Mouse (Mus musculus) cerebellum, postnatal 36 days (tissue): ENCODE measurements around the gene Maml3.
A peak's percentile ranks its signal among the peaks of the same experiment; 100 is the strongest.

Experiments
- DNase-seq, 2 experiments: peaks; one replicate each; pipeline ENCODE4 v3.0.0; 2021 to 2022; ENCODE audit warnings: mixed read lengths in 2 of 2

Maml3 gene

GRCm38 (mm10) chr3:52045221-52045641 lies 59.6 kb downstream of the Maml3 start:
- peak; percentile 22 to 45 for DNase-seq

GRCm38 (mm10) chr3:52044651-52045050 lies 60.2 kb downstream of the Maml3 start:
- DNase-seq: peak; percentile 30 to 46

- DNase-seq: no peak
Observed at GRCm38 (mm10) chr3:52043847-52044246, 61.0 kb downstream of the Maml3 start.

- DNase-seq: no peak
Observed at GRCm38 (mm10) chr3:52042680-52043079, 62.2 kb downstream of the Maml3 start.

- no peak for DNase-seq
Observed at GRCm38 (mm10) chr3:52039958-52040357, 64.9 kb downstream of the Maml3 start.

GRCm38 (mm10) chr3:52037260-52037659 lies 67.6 kb downstream of the Maml3 start:
- no peak for DNase-seq

GRCm38 (mm10) chr3:52035404-52035803 lies 69.5 kb downstream of the Maml3 start:
- no peak for DNase-seq

- no peak for DNase-seq
Observed at GRCm38 (mm10) chr3:52033857-52034588, 70.9 kb downstream of the Maml3 start.

- no peak for DNase-seq
Observed at GRCm38 (mm10) chr3:52031327-52031726, 73.5 kb downstream of the Maml3 start.

GRCm38 (mm10) chr3:52030114-52030513 lies 74.8 kb downstream of the Maml3 start:
- no peak for DNase-seq

GRCm38 (mm10) chr3:52029661-52030081 lies 75.2 kb downstream of the Maml3 start:
- DNase-seq: no peak

- no peak for DNase-seq
Observed at GRCm38 (mm10) chr3:52027972-52028371, 76.9 kb downstream of the Maml3 start.

GRCm38 (mm10) chr3:52022486-52022885 lies 82.4 kb downstream of the Maml3 start:
- no peak for DNase-seq

GRCm38 (mm10) chr3:52018103-52018439 lies 86.8 kb downstream of the Maml3 start:
- no peak for DNase-seq

GRCm38 (mm10) chr3:52017439-52018102 lies 87.3 kb downstream of the Maml3 start:
- DNase-seq: no peak

GRCm38 (mm10) chr3:52016178-52016577 lies 88.7 kb downstream of the Maml3 start:
- DNase-seq: no peak

- DNase-seq: no peak
Observed at GRCm38 (mm10) chr3:52015556-52015955, 89.3 kb downstream of the Maml3 start.

- no peak for DNase-seq
Observed at GRCm38 (mm10) chr3:52011032-52011710, 93.7 kb downstream of the Maml3 start.

GRCm38 (mm10) chr3:52009321-52009720 lies 95.6 kb downstream of the Maml3 start:
- DNase-seq: peak; percentile 24 to 33

GRCm38 (mm10) chr3:52007602-52008252 lies 97.1 kb downstream of the Maml3 start:
- peak; percentile 79 to 82 for DNase-seq

- peak; percentile 26 to 53 for DNase-seq
Observed at GRCm38 (mm10) chr3:52006721-52007330, 98.0 kb downstream of the Maml3 start.

- DNase-seq: no peak
Observed at GRCm38 (mm10) chr3:52003663-52004062, 101.2 kb downstream of the Maml3 start.

GRCm38 (mm10) chr3:52001518-52001895 lies 103.4 kb downstream of the Maml3 start:
- DNase-seq: no peak
